Mouse (Mus musculus) layer of hippocampus, postnatal 10 days (tissue): ENCODE measurements around the gene Dcun1d2. TPM values are rescaled to one million over a fixed set of nuclear protein-coding genes. Genes with fewer than 3 reads are reported as not detected.

Source experiments
- DNase-seq, 2 experiments: peaks; one replicate each; pipeline ENCODE4 v3.0.0; 2021; ENCODE audit warnings: low spot score in 2 of 2
- total RNA-seq, 2 experiments: library from RNA; stranded (reverse); gene quantifications; 2 replicates each; pipeline ENCODE4 v1.2.3; 2021

Gene Dcun1d2
- total RNA-seq, 2 experiments from 2014 or later = 27.6 to 29.7 TPM

GRCm38 (mm10) chr8:13208627-13209355 is 79.1 kb downstream of the Dcun1d2 start:
- no peak for DNase-seq

GRCm38 (mm10) chr8:13206290-13206689 is 81.6 kb downstream of the Dcun1d2 start:
- DNase-seq = no peak

Other genes with a start within 250 kb of the Dcun1d2 start
- gene Proz, start 227.2 kb downstream of the Dcun1d2 start, total RNA-seq = not detected
- 10 to 100 TPM; 25.0 to 27.0 TPM for gene Pcid2, start 182.7 kb downstream of the Dcun1d2 start, total RNA-seq
- gene Cul4a, start 182.5 kb downstream of the Dcun1d2 start, total RNA-seq = 10 to 100 TPM; 65.5 to 69.5 TPM
- 100 to 1,000 TPM; 283 to 309 TPM for gene Lamp1, start 129.0 kb downstream of the Dcun1d2 start, total RNA-seq
- gene Grtp1, start 87.5 kb downstream of the Dcun1d2 start, total RNA-seq = 10 to 100 TPM; 10.3 to 10.8 TPM
- gene Adprhl1, start 34.0 kb downstream of the Dcun1d2 start, total RNA-seq = 1 to 10 TPM; 2.2 to 3.1 TPM
- 10 to 100 TPM; 43.8 to 45.6 TPM for gene Tmco3, start 59 bp upstream of the Dcun1d2 start, total RNA-seq
- gene Tfdp1, start 50.6 kb upstream of the Dcun1d2 start, total RNA-seq = 10 to 100 TPM; 70.9 to 75.2 TPM
- not detected for gene Atp4b, start 108.7 kb upstream of the Dcun1d2 start, total RNA-seq
- gene Grk1, start 117.0 kb upstream of the Dcun1d2 start, total RNA-seq = under 1 TPM in 1 of 2 experiments, not detected in 1; 0.07 TPM
- gene Tmem255b, start 147.1 kb upstream of the Dcun1d2 start, total RNA-seq = 10 to 100 TPM in 1 of 2 experiments, 1 to 10 TPM in 1; 9.3 to 11.1 TPM
- gene Gas6, start 206.4 kb upstream of the Dcun1d2 start, total RNA-seq = 100 to 1,000 TPM; 105 to 116 TPM